Mouse (Mus musculus) ES-E14 (cell line): Measurements from ENCODE around the gene Fgr.

Experiments
- CHD2 ChIP-seq: IDR thresholded peaks from 2 replicates; pipeline ENCODE4 v1.6.1; 2014; ENCODE audit warnings: mild to moderate bottlenecking, low read depth, low read length, inconsistent platforms
- MAFK ChIP-seq: IDR thresholded peaks from 2 replicates; pipeline ENCODE4 v1.6.1; 2014; ENCODE audit warnings: mild to moderate bottlenecking, low read depth, low read length, inconsistent platforms; ENCODE audit not compliant: insufficient read depth

- TF ChIP-seq CHD2 (no peak), MAFK (no peak)
These were observed 28.4 kb upstream of the Fgr start for GRCm38 (mm10) chr4:132945261-132946046.
